Mouse (Mus musculus): ENCODE measurements at regions not wholly inside any gene's neighbourhood (a gene's known extent, or its start where the extent isn't known, plus 50 kb on each side); places are given as distances from the start of the nearest gene placed in this dataset.

GRCm38 (mm10) chr1:126925150-126926035, 94.8 kb upstream of the Nckap5 start:
- TF ChIP-seq CTCF (IDR thresholded peaks at IDR 0.05; ENCODE audit: borderline replicate concordance, control insufficient read depth, extremely low read depth, insufficient read depth, low read length, poor library complexity) (no peak), POLR2A (IDR thresholded peaks at IDR 0.05; ENCODE audit: control insufficient read depth, extremely low read depth, insufficient read depth, low read length, poor library complexity) (no peak)

All from thymus, adult 2 months (tissue).